Mouse (Mus musculus) layer of hippocampus, adult 8-10 months (tissue): ENCODE measurements around the gene Mgp. TPM values are rescaled to one million over a fixed set of nuclear protein-coding genes. Genes with fewer than 3 reads are reported as not detected.

Experiments used
- DNase-seq, 2 experiments: peaks; one replicate each; pipeline ENCODE4 v3.0.0; 2022; ENCODE audit warnings: low spot score in 2 of 2
- total RNA-seq, 4 experiments: library from RNA; stranded (reverse); gene quantifications; 2 replicates each; pipeline ENCODE4 v1.2.4; 2022

Gene Mgp
- total RNA-seq, 4 experiments from 2014 or later, result 34.6 to 42.2 (median 40.3) TPM

DNA sequence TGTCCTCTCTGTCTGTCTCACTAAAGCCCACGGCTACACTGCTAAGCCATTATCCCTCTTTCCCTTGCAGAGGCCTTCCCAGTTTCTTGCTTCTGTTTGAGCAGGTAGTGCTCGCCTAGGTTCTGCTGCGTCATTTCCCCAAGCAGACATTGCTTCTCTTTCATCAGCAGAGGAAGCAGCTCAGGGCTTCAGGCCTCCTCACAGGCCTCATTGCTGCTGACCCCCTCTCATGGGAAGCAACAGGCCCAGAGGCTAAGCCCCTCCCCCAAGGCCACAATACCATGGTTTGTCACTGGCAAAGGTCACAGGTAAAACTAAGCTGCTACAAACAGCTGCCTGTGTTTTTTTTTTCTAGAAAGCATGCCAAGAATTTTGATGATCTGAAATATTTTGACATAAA lies 22.9 kb downstream of the Mgp start:
- no peak for DNase-seq

DNA sequence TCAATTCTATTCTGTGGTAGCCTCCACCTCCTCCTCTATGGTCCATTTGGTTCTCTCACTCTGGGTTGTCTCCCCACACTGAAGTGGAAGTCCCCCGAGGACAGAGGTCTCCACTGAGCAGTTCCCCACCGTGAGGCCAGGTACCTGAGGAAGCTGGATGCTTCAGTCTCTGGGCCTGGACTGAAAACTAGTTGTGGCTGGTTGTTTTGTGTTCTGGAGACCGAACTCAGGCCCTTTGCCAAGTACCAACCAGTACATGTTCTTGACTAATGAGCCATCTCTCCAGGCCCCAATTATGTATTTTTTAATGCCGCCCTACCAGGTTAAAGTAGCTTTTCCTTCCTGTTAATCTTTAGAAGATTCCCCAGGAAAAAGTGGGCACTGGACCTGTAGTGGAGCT lies 23.3 kb downstream of the Mgp start:
- no peak for DNase-seq

DNA sequence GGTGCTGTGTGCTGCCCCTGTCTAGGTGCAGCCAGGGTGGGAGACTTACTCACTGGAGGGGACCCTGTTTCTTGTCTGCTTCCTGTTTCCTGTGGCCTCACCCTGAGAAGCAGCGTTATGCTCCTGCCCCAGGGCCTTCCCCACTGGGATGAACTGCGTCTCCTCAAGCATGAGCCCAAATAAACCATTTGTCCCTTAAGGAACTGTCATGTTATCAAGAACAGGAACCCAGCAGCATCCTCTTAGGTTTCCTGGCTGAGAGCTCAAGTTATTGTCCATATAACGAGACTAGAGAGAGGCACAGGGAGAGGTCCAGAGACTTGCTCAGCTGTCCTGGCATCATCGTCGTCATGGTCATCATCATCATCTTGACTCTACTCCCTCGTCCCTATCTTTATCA lies 25.4 kb downstream of the Mgp start:
- DNase-seq, result no peak

DNA sequence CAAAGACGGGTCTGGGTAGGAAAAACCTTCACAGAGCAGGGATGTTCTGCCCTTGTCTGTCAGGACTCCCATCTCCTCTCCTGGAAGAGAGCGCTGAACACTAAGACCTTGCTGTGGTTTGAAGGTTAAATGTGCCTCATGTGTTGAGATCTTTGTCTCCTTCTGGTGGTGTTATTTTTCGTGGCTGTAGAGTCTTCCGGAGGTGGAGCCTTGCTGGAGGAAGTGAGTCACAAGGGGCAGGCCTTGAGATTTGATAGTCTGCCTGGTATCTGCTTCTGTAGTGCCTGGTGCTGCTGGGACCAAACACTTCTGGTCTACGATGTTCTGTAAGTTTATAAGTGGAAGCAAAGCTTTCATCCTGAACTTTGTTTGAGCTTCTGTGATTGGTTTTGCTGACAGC lies 26.7 kb downstream of the Mgp start:
- DNase-seq, result no peak

DNA sequence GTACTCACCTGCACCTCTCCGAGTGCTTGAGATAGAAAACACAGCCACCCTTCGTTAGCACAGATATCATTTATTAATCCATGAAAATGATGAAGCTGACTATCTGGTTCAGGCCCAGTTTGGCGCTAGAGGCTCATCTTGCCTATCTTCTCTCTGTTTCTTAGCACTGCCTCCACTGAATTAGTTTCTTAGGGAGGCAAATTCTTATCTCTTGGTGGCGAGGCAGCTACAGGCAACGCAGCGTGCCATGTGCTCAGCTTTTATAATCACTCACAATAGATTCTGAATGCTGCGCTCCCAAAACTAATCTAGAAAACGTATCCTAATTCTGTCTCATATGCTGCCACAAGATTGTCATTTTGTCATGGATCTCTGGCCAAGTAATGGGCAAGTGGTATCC lies 27.2 kb downstream of the Mgp start:
- no peak for DNase-seq

DNA sequence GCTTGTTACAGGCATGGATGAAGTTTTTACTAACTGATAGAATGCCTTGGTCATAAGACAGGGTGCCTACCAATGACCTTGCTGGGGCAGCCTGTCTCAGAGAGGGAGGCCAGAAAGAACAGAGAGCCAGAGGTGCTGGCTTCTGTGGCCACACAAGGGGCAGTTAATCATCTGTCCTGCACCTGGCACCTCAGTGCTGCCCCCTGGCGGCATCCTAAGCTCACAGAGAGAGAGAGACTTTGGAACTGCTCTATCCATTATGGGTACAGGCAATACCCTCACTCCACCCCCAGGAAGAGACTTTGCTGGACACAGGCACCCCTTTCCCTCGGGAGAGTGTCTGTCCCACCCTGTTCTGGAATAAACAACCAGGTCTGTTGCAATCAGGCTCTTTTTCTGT lies 27.8 kb downstream of the Mgp start:
- DNase-seq, result peak; percentile 43 to 65

DNA sequence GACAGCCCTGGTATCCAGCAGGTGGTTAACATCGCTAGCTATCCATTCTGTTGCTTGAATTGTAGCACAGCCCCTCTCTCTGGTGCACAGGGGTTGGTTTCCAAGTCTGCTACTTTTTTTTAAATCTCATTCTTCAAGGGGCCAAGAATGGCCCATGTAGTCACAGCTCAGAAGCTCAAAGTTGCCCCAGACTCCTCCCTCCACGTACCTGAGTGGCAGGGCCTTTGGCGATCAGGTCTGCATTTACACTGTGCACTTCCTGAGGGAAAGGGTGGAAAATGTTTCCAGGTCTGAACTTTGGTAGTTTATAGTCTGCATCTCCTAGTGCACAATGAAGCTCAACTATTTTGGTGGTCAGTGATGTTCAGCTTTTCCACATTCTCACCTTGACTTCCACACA lies 28.4 kb downstream of the Mgp start:
- no peak for DNase-seq

DNA sequence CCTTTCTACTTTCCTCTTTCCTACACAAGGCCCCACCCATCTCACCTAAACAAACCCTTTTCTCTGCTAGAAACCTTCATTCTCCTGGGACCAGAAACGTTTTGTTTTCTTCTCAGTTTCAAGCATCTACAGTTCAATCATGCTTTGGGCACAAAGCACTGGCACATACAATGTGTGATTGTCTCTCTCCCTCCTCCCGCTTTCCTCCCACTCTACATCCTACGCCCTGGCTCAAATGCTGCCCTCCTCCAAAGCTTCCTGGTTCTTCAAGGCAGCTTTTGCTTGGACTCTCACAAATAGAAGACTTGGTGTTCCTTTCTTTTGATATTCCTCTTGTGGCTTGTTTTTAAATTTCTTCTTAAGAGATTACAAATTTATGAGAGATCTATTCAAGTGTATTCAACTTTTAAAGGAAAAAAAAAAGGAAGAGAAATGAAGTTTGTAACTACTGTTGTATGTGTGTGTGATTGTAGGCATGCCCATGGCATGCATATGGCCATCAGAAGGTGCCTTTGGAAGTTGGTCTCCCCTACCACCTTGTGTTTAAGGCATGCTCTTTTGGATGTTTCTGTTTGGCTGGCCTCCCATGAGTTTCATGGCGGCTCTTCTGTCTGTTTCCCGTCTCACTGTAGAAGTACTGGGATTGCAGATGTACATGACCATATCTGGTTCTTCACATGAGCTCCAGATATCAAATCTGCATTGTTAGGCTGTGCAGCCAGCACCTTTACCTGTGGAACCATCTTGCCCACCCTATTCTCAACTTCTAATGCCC lies 29.7 kb downstream of the Mgp start:
- no peak for DNase-seq

DNA sequence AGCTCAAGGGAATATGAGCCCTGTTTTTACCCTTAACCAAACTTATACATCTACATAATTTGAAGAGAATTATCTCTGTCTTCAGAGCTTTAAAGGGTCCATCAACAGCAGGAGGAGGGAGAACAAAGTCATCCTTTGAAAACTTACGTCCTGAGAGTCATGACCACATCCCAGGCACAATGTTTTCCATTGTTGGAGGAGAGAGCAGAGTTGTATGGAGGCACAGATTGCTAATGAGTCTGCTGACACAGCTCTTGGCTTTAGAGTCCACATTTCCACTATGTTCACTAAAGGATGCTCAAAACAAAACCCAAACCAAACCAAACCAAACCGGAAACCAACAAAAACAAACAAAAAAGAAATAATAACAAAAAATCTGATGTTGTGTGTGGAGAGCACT lies 30.7 kb downstream of the Mgp start:
- DNase-seq, result no peak

DNA sequence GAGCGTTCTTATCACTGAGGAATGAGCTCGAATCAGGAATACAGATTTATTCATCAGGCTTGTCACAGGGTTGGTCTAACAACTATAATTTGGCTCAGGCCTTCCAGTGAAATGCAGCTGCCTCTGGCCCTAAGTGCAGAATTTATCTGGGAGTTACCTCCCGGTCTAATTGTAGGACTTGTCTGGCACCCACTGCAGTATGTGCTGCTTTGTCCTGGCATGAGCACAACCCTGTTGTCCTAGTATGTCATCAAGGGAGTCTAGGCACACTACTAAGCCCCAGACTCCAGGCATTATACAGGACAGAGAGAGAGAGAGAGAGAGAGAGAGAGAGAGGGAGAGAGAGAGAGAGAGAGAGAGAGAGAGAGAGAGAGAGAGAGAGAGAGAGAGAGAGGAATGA lies 38.3 kb downstream of the Mgp start:
- DNase-seq, result no peak

DNA sequence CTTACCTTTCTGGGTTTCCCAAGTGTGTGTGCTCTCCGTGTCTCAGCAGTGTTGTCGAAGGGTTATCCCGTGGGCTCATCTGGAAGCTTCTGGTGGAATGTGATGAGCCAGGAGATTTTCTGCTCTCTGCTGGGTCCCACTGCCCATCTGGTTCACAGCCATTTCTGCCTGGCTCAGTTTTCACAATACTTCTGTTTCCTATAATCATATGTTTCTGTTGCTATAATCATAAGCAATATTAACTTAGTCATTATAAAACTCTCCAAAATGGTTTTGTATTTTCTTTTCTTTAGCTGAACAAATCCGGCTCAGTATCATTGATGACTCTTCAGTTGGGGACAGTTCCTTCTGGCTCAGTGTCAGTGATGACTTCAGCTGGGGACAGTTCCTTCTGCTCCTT lies 40.3 kb downstream of the Mgp start, which contains the start of gene Smco3:
TSS of gene Smco3 (minus strand) at position 101 of the 400 bp plus-strand sequence.
- no peak for DNase-seq

DNA sequence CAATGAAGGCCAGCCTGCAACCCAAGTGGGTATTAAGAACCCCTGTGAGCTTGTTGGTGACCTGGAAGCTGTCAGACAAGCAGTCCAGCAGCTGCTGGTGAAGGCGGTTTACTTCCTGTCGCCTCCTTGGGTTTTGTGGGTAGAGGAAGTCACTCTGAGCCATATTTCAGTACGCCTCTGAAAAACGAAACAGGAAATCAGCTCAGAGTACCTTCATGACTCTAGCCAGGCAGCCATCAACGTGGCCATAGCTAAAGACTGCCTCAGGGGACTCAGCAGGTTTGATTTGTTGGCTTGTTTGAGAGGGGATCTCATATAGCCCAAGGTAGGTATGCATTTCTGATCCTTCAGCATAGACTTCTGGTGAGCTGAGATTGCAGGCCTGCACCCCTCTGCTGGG lies 43.9 kb downstream of the Mgp start:
- DNase-seq, result no peak

DNA sequence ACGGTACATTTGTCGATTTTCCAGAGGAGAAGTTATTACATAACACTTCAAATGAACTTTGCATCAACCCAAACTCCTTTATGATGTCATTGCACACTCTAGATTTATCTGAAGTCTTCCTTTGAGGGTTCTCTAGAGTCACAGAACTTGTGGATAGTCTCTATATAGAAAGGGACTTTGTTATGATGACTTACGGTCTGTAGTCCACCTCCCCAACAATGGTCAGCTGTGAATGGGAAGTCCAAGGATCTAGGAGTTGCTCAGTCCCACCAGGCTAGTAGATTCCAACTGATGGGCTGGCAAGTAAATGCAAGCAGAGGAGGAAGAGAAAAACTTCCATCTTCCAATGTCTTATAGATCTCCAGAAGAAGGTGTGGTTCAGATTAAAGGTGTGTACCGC lies 46.9 kb downstream of the Mgp start:
- no peak for DNase-seq

DNA sequence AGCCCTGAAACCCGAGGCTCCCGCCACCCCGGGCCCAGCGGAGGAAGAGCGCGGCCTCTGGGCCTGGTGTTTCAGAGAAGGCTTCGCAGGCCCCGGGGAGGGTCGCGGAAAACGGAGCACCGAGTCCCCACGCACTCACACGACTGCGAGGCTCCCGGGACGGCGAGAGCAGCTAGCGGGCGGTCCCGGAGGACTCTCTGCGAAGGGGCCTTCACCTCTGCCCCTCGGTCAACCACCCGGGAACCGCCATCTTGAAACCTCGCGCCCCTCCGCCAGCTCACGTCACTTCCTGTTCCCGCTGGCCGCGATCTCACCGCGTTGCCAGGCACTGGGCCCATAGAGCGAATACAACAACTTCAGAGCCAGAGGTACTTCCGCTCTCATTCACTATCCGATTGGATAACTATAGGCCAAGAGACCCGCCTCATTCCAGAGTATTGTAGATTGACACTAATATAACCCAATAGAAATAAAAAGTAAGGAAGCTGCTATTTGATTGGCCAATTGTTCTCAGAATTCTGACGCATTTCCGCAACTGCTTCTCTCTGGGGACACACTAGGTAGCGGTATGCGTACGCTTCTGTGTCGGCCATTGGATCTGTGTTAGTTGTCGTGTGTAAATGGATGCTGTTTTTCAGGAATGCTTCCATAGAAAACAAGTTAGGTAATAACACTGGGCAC lies 47.6 kb downstream of the Mgp start, which contains the start of gene Wbp11:
TSS of gene Wbp11 (minus strand) at position 353 of the 681 bp plus-strand sequence.
- DNase-seq, result peak; percentile 97

DNA sequence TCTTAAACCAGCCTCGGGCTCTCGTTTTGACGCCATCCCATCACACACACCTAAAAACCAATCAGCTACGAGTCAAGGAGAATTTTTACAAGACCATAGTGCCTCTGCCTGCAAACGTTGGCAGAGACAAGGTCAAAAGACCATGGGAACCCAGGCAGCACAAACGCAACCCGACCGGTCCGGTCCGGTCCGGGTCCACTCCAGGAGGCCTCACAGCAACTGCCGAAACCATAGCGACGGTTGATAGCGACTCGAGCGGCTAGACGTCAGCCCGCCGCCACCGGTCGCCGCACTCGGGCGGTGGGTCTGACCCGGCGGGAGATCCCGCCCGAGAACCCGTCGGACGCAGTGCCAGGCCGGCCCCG lies 48.1 kb downstream of the Mgp start, which contains the start of gene BC049715:
TSS of gene BC049715 (plus strand) at position 111 of the 365 bp plus-strand sequence.
- no peak for DNase-seq

DNA sequence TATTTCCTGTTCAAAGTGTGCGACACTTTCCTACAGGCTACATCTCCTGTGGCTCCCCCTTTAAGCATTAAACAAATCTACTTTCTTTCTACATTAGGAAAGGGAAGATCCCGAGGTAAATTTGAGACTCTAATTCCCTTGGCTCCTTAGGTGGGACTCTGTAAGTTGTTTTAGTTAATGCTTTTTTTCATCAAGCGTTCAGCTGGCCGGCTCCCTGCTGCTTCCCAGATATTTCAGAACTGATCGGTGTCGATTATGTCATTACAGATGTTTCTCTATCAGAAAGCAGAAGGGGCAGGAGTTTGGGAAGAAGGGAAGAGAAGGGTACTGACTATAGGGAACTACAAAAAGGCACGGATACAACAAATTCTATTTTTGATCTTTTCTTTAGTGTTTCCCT lies 48.5 kb downstream of the Mgp start:
- no peak for DNase-seq

DNA sequence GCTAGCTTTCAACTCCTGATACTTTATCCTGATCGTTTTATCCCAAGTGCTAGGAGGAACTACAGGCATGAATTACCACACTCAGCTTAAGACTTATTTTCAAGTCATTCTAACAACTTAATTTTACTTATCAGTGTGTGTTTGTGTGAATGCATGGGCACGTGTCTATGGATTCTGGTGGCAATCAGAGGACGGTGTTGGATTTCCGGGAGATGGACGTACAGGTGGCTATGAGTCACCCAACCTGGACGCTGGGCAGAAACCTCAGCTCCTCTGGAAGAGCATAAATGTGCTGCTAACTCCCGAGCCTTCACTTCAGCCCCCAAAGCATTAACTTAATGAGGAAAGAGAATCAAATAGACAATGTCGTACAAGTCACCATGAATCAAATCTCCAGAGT lies 50.6 kb downstream of the Mgp start:
- no peak for DNase-seq

Other genes with a start within 250 kb of the Mgp start
- under 1 TPM in 1 of 4 experiments, not detected in 3; 0.27 TPM for gene Plbd1, start 213.9 kb downstream of the Mgp start, total RNA-seq
- gene Gucy2c, start 94.1 kb downstream of the Mgp start, total RNA-seq, result under 1 TPM; 0.41 to 0.76 (median 0.63) TPM
- gene Hist4h4, start 71.4 kb downstream of the Mgp start, total RNA-seq, result 10 to 100 TPM in 2 of 4 experiments, 1 to 10 TPM in 2; 9.3 to 12.4 (median 10.3) TPM
- gene H2afj, start 67.6 kb downstream of the Mgp start, total RNA-seq, result 10 to 100 TPM; 41.1 to 66.0 (median 50.4) TPM
- 1 to 10 TPM; 2.3 to 4.3 (median 3.3) TPM for gene BC049715, start 48.2 kb downstream of the Mgp start, total RNA-seq
- 100 to 1,000 TPM; 115 to 129 (median 123) TPM for gene Wbp11, start 47.6 kb downstream of the Mgp start, total RNA-seq
- 10 to 100 TPM in 2 of 4 experiments, 1 to 10 TPM in 2; 7.3 to 13.2 (median 10.2) TPM for gene Smco3, start 40.4 kb downstream of the Mgp start, total RNA-seq
- under 1 TPM in 1 of 4 experiments, not detected in 3; 0.13 TPM for gene Art4, start 18.1 kb downstream of the Mgp start, total RNA-seq
- under 1 TPM in 2 of 4 experiments, not detected in 2; 0.54 to 0.79 TPM for gene Erp27, start 46.4 kb upstream of the Mgp start, total RNA-seq
- gene Pde6h, start 48.0 kb upstream of the Mgp start, total RNA-seq, result 1 to 10 TPM in 2 of 4 experiments, under 1 TPM in 2; 0.52 to 2.0 (median 0.88) TPM
- gene Arhgdib, start 66.1 kb upstream of the Mgp start, total RNA-seq, result 10 to 100 TPM in 3 of 4 experiments, 1 to 10 TPM in 1; 9.9 to 23.4 (median 17.1) TPM